Mouse (Mus musculus): ENCODE measurements at regions not wholly inside any gene's neighbourhood (a gene's known extent, or its start where the extent isn't known, plus 50 kb on each side); places are given as distances from the start of the nearest gene placed in this dataset.
"Not testable (repeated sequence)": the region's sequence is repeated elsewhere in the genome, so short reads cannot be mapped to it uniquely, and the experiment has no call there.

DNA sequence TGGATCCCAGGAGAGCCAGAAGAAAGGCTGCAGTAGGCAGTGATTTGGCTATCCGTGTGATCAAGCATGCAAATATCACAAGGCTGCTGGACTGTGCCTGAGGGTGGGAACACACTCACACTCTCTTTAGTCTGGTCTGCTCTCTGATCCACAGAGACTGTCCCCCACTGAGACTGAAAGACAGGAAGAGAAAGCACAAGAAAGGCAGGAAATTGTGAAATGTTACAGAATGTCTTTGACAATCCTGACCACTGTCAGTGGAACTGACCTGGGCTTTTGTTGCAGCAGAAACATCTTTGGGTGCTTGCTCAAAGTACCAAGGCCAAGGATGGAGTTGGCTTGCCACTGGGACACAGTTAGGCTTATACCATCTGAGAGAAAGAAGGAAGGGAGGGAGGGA lies 52.3 kb upstream of the Gpd2 start:
- no peak for DNase-seq (ENCODE audit: low spot score in 2 of 2)

DNA sequence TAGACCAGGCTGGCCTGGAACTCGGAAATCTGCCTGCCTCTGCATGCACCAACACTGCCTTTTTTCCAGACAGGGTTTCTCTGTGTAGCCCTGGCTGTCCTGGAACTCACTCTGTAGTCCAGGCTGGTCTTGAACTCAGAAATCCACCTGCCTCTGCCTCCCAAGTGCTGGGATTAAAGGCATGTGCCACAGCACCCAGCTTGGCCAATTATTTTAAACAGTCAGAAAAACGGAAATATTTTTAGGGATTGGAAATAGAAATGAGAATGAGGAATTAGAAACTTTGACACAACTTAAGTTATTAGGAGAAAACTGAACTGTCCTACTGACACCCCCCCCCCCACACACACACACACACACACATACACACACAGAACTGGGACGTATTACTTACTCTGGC lies 54.3 kb upstream of the Gpd2 start:
- not testable (repeated sequence) for DNase-seq (ENCODE audit: low spot score in 2 of 2)

DNA sequence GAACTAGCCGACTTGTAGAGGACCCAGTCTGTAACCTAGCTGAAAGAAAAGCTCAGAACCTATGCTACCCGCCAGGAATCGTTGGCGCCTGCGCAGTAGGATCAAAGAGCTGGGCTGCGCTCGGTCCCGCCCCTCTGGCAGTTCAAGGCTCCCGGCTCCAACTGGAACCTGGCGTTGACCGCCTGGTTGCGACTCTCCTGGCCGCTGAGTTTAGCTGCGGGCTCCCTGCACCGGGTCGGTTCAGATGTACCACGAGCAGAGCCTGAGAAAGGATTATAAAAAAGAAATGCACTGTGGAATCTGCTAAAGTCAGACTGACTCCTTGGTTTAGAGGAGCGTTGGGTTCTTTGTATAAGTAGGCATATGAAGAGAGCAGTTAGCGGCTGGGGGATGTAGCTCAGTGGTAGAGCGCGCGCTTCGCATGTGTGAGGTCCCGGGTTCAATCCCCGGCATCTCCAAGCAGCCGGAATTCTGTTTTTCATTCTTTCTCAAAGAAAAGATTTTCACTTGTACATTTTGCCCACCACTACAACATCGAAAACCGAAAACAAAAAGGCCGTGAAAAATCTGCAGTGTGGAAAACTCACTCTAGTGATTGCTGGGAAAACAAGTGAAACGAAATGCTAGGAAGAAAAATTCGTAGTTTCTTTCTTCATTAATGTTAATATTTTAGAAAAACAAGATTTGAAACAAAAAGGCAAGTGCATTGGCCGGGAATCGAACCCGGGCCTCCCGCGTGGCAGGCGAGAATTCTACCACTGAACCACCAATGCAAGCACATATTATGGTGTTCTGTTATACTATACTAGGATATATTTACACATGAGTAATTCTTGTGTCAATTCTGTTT lies 55.5 kb upstream of the Gpd2 start:
- DNase-seq (ENCODE audit: low spot score in 2 of 2) = peak; percentile 87 to 93

DNA sequence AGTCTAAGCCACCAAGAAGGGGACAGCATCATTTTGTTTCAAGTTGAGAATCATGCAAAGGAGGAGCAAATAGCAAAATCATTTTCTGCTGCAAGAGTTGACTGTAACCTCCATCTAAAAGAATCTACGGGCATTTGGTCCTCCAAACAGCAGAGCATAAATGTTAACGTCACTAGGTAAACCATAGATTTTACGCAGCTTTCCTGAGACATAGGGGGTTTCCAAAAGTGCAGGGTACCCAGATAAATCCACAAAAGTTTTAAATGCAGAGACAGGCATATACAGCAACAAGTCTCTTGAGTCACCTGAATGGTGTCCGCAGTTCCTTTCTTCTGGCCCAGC lies 56.1 kb upstream of the Gpd2 start:
- DNase-seq (ENCODE audit: low spot score in 2 of 2) = no peak

DNA sequence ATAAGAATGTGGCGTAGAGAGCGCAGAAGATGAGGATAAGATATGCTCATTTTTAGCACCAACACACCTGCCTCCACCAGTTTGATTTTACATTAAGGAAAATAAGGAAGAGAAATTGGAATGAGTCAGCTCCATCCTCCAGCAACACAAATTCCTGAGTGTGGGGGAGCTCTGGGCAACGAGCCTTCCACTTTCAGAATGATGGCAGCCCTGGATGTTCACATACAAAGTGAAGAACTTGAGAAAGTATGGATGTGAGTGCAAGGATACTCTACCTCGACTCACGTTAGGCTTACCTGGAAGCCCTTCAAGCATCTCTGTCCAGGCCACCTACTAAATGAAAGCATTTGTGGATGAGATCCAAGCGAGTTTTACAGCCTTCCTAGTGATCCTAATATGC lies 54.3 kb upstream of the Nr4a2 start:
- DNase-seq (ENCODE audit: low spot score in 2 of 2) = no peak

DNA sequence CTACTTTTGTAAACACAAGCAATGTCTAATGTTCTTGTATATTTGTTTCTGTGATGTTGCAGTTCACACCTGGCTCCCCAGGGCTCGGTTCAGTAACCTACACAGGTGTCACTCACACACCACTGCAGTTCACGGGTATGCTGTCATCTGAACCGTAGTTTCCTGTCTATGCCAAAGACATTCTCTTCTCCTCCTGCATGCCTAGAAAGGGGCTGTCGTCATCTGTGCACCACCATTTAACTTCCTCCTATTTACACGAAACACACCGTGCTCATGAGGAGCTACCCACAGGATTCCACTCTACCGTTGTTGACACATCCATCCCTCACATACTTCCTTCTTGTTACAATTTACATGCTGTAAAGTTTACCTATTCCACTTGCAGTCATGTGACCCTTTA lies 52.7 kb upstream of the Nr4a2 start:
- DNase-seq (ENCODE audit: low spot score in 2 of 2) = no peak

DNA sequence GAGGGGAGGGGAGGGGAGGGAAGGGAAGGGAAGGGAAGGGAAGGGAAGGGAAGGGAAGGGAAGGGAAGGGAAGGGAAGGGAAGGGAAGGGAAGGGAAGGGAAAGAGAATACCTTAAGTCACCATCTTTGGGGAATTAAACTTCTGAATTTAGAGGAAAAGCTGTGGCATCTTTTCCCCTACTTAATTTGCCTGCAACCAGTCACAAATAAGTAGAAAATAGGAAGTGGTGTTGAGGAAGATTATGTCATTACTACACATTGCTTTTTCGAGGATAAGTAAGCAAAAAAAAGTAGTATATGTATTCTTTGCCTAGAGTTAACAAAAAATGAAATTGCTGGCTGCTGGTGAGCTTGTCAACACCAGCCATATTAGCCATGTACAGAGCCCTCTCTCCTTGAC lies 51.4 kb upstream of the Nr4a2 start:
- no peak for DNase-seq (ENCODE audit: low spot score in 2 of 2)
